Mouse (Mus musculus): ENCODE data around the gene Fam219a.

DNA sequence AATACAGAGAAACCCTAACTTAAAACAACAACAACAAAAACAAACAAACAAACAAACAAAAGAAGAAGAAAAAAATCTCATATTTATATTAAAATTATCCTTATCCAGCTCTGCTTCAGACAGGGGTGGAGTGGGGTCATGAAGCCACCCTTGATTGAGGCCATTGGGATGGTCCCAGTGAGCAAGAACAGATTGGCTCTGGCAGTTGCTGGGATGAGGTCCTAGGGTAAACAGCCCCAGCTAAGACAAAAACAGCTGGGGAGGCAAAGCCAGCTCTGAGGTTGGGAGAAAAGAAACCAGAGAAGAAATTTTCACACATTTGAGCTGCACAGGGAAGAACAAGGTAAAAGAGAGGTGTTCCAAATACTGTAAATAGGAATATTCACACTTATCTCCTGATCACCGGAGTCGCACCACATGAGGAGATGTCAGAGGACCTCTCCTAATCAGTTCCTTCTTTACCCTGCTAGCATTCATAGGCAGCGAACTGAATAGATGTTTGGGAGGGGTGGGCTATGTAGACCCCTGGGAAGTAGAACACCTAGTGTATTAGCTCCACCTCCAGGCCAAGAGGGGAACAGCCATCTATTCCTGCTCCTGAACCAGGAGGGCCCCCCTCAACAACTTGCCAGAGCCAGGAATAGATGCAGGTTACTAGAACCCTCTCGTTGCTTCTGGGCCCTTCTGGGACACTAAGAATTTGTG, 90.4 kb downstream of the Fam219a start:
- TF ChIP-seq ZNF384 (IDR thresholded peaks at IDR 0.05; ENCODE audit: low read depth, low read length) (no peak), ZC3H11A (IDR thresholded peaks at IDR 0.05; ENCODE audit: borderline replicate concordance, low read depth, low read length) (no peak), HCFC1 (IDR thresholded peaks at IDR 0.05; ENCODE audit: borderline replicate concordance, insufficient read depth, low read length) (no peak), MAFK (IDR thresholded peaks at IDR 0.05; ENCODE audit: insufficient read depth, low read depth, low read length) (no peak)

Measured in ES-E14 (cell line).